Mouse (Mus musculus) intestine, postnatal 0 days (tissue): ENCODE results near the gene 9530053A07Rik. TPM values are rescaled to one million over a fixed set of nuclear protein-coding genes. Genes with fewer than 3 reads are reported as not detected.
A peak's percentile ranks its signal among the peaks of the same experiment; 100 is the strongest.
"Not testable (repeated sequence)": the region's sequence is repeated elsewhere in the genome, so short reads cannot be mapped to it uniquely, and the experiment has no call there.

Source experiments
- ATAC-seq: fragments of 200-750 bp; cut with Nextera tagmentation; 2 replicates; pipeline ENCODE4 v1.8.0; 2017; ENCODE audit warnings: mild to moderate bottlenecking, moderate TSS enrichment, moderate library complexity
- H3K27ac ChIP-seq: fragments of 300-500 bp; sonication (generic); 2 replicates; pipeline ENCODE4 v1.5.1; 2014; ENCODE audit warnings: mild to moderate bottlenecking, low read depth, low read length, moderate library complexity
- H3K27me3 ChIP-seq: fragments of 300-500 bp; sonication (generic); replicated peaks from 2 replicates; pipeline ENCODE4 v1.6.1; 2014; ENCODE audit warnings: low read length, mixed read lengths; ENCODE audit not compliant: control insufficient read depth, insufficient read depth
- H3K36me3 ChIP-seq: fragments of 300-500 bp; sonication (generic); 2 replicates; pipeline ENCODE4 v1.6.1; 2014; ENCODE audit warnings: mild to moderate bottlenecking, moderate library complexity; ENCODE audit not compliant: control insufficient read depth, insufficient read depth
- H3K4me1 ChIP-seq: fragments of 300-500 bp; sonication (generic); replicated peaks from 2 replicates; pipeline ENCODE4 v1.6.1; 2014; ENCODE audit warnings: antibody characterized with exemption, low read length, mixed read lengths; ENCODE audit not compliant: control insufficient read depth, insufficient read depth
- H3K4me2 ChIP-seq: fragments of 300-500 bp; sonication (generic); replicated peaks from 2 replicates; pipeline ENCODE4 v1.6.1; 2014; ENCODE audit warnings: low read depth, mild to moderate bottlenecking, moderate library complexity
- H3K4me3 ChIP-seq: fragments of 300-500 bp; sonication (generic); 2 replicates; pipeline ENCODE4 v1.5.1; 2014; ENCODE audit warnings: low read depth, low read length
- H3K9ac ChIP-seq: fragments of 300-500 bp; sonication (generic); 2 replicates; pipeline ENCODE4 v1.6.1; 2014; ENCODE audit warnings: mild to moderate bottlenecking, low read depth, low read length
- H3K9me3 ChIP-seq: fragments of 300-500 bp; sonication (generic); 2 replicates; pipeline ENCODE4 v1.6.1; 2016; ENCODE audit warnings: mixed run types; ENCODE audit not compliant: control insufficient read depth
- CTCF ChIP-seq: sonication (generic); IDR thresholded peaks from 2 replicates; pipeline ENCODE4 v1.5.1; 2016; ENCODE audit warnings: low read depth, mild to moderate bottlenecking, control low read depth, antibody characterized with exemption, moderate library complexity
- WGBS: fragments of 180-500 bp; shearing (Covaris S2); extraction: QIAGEN DNeasy Blood & Tissue Kit; methylation state at CpG from one replicate; pipeline ENCODE4 v1.1.7; 2014; 5-methylcytosine and 5-hydroxymethylcytosine counted together
- polyA plus RNA-seq: library from polyadenylated mRNA; unstranded; fragments of >200 nt; fragmentation: Nextera tagmentation; extraction: Ambion mirVana; gene quantifications from 2 replicates; pipeline ENCODE4 v1.2.1, GENCODE M21; 2015

Gene 9530053A07Rik
- 2.3 and 2.4 TPM in 2 replicates for polyA plus RNA-seq

GRCm38 (mm10) chr7:28129166-28129565 is at the start of gene 9530053A07Rik:
TSS of gene 9530053A07Rik (plus strand) at chr7:28129466.
- no peak within 1 kb of the TSS for H3K27ac ChIP-seq
- H3K9ac ChIP-seq, result no peak within 1 kb of the TSS
- 81% methylated on average over 5 of the region's 5 CpGs for WGBS
- ATAC-seq, result no peak
- no peaks in the 10 kb centered on the region for H3K4me1 ChIP-seq
- no peaks in the 10 kb centered on the region for H3K9me3 ChIP-seq
- TF ChIP-seq CTCF, result no peak
- no peak within 1 kb of the TSS for H3K4me2 ChIP-seq
- no peaks in the 10 kb centered on the region for H3K27me3 ChIP-seq
- no peaks in the 10 kb centered on the region for H3K36me3 ChIP-seq
- H3K4me3 ChIP-seq, result no peak within 1 kb of the TSS

DNA sequence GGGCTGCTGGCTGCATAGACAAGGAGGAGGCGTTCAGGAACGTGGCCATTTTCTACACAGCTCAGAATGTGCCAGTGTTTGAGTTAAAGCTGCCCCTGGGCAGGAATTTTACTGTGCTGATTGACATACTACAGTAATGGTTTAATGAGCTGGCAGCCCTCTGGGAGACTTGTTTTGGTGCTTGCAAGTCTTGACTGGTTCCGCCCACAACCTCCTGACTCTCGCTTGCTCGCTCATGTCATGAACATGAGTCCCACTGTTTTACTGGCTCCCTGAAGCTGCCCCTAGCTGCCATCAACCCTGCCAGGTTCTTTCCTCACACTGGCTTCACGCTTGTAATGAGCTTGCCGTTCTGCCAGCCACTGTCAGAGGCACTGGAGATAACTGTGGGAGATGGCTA is 45.1 kb upstream of the 9530053A07Rik start:
- 84% methylated on average over 7 of the region's 7 CpGs for WGBS
- ATAC-seq, result no peak

GRCm38 (mm10) chr7:28086236-28086635 is 43.0 kb upstream of the 9530053A07Rik start:
- 82% methylated on average over 16 of the region's 16 CpGs for WGBS
- no peak for TF ChIP-seq CTCF
- no peak overlapping the region for H3K4me3 ChIP-seq
- ATAC-seq, result no peak
- no peaks in the 10 kb centered on the region for H3K9me3 ChIP-seq
- no peak overlapping the region for H3K4me2 ChIP-seq
- no peak overlapping the region for H3K27ac ChIP-seq
- H3K9ac ChIP-seq, result no peak overlapping the region
- H3K36me3 ChIP-seq, result no peaks in the 10 kb centered on the region
- no peaks in the 10 kb centered on the region for H3K27me3 ChIP-seq
- no peaks in the 10 kb centered on the region for H3K4me1 ChIP-seq

More for the DNA sequence above, 45.1 kb upstream of the 9530053A07Rik start:
- no peak overlapping the region for H3K4me2 ChIP-seq
- TF ChIP-seq CTCF, result no peak
- H3K9ac ChIP-seq, result no peak overlapping the region
- no peaks in the 10 kb centered on the region for H3K36me3 ChIP-seq
- H3K4me3 ChIP-seq, result no peak overlapping the region
- H3K9me3 ChIP-seq, result no peaks in the 10 kb centered on the region
- no peaks in the 10 kb centered on the region for H3K4me1 ChIP-seq
- H3K27me3 ChIP-seq, result no peaks in the 10 kb centered on the region
- no peak overlapping the region for H3K27ac ChIP-seq

DNA sequence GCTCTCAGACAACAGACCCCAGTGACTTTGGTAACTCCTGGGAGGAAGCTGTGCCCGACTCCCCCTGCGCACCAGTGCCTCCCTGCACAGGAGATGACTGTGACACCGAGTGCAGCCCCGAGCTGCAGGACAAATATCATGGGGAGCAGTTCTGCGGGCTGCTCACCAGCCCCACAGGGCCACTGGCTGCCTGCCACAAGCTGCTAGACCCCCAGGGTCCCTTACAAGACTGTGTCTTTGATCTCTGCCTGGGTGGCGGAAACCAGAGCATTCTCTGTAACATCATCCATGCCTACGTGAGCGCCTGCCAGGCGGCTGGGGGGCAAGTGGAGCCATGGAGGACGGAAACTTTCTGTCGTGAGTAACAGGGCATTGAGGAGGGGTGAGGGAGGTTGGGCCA is 35.7 kb upstream of the 9530053A07Rik start:
- no peak overlapping the region for H3K9ac ChIP-seq
- H3K36me3 ChIP-seq, result no peaks in the 10 kb centered on the region
- no peaks in the 10 kb centered on the region for H3K9me3 ChIP-seq
- H3K27me3 ChIP-seq, result no peaks in the 10 kb centered on the region
- no peak for ATAC-seq
- WGBS, result 57% methylated on average over 11 of the region's 11 CpGs
- no peaks in the 10 kb centered on the region for H3K4me1 ChIP-seq
- no peak overlapping the region for H3K4me2 ChIP-seq
- TF ChIP-seq CTCF, result no peak
- H3K27ac ChIP-seq, result no peak overlapping the region
- no peak overlapping the region for H3K4me3 ChIP-seq

GRCm38 (mm10) chr7:28099101-28099500 is 30.2 kb upstream of the 9530053A07Rik start:
- WGBS, result 94% methylated on average over 16 of the region's 16 CpGs
- Histone ChIP-seq H3K9ac (no peak overlapping the region), H3K27ac (no peak overlapping the region)

DNA sequence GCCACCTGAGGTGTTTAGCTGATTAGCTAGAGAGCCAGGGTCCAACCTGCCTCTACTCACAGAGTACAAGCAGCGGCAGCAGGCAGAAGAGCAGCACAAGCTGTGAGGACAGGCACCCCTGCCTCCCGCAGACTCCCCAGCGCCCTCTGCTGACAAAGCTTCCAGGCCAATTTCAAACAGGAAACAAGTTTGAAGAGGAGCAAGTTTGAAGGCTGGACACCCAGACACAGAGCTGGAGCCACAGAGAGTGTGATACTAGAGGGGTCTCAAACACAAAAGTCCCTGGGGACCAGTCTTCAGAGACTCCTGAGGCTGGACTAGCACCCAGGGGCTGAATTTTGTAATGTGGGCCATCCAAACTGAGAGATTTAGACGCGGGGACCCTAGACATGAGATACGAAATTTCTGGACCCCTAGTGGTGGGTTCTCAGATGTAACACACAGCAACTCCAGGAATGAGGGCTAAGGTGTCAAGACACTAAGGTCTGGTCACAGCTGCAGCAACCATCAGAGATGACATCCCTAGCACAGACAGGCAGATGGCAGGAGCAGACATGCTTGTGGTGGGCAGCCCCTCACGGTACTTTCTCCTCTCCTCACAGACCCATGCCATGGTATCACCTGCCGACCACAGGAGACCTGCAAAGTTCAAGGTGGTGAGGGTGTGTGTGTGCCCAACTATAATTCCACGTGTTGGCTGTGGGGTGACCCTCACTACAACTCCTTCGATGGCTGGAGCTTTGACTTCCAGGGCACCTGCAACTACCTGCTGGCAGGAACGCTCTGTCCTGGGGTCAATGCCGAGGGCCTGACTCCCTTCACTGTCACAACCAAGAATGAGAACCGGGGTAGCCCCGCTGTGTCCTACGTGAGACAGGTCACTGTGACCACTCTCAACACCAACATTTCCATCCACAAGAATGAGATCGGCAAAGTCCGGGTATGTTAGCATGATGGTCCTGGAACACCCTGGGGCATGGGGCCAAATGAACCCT is 28.4 kb upstream of the 9530053A07Rik start:
- no peaks in the 10 kb centered on the region for H3K9me3 ChIP-seq
- H3K27ac ChIP-seq, result no peak overlapping the region
- H3K4me1 ChIP-seq, result no peaks in the 10 kb centered on the region
- H3K4me2 ChIP-seq, result no peak overlapping the region
- H3K4me3 ChIP-seq, result no peak overlapping the region
- WGBS, result 69% methylated on average over 17 of the region's 17 CpGs
- no peaks in the 10 kb centered on the region for H3K27me3 ChIP-seq
- H3K9ac ChIP-seq, result no peak overlapping the region
- H3K36me3 ChIP-seq, result no peaks in the 10 kb centered on the region
- ATAC-seq, result 0 out of 2 replicates have a peak, but pooled peaks have one; percentile 32
- TF ChIP-seq CTCF, result peak; percentile 77

More at GRCm38 (mm10) chr7:28099101-28099500, 30.2 kb upstream of the 9530053A07Rik start:
- H3K4me3 ChIP-seq, result no peak overlapping the region
- no peaks in the 10 kb centered on the region for H3K9me3 ChIP-seq
- H3K4me1 ChIP-seq, result no peaks in the 10 kb centered on the region
- TF ChIP-seq CTCF, result no peak
- H3K36me3 ChIP-seq, result no peaks in the 10 kb centered on the region
- ATAC-seq, result no peak
- no peak overlapping the region for H3K4me2 ChIP-seq
- H3K27me3 ChIP-seq, result no peaks in the 10 kb centered on the region

DNA sequence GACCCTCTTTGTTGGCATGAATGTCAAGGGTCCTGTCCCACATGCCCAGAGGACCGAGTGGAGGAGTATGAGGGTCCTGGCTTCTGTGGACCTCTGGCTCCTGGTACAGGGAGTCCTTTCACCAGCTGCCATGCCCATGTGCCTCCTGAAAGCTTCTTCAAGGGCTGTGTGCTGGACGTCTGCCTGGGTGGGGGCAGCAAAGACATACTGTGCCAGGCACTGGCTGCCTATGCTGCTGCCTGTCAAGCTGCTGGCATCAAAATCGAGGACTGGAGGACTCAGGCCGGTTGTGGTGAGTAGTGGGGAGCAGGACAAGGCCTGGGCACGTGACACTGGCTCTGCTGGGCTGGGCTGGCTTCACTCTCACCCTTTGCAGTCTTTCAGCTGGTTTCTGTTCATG is 26.3 kb upstream of the 9530053A07Rik start:
- H3K9ac ChIP-seq, H3K4me2 ChIP-seq, H3K27ac ChIP-seq, H3K4me1 ChIP-seq, H3K9me3 ChIP-seq, H3K36me3 ChIP-seq, ATAC-seq, H3K4me3 ChIP-seq, H3K27me3 ChIP-seq: not testable (repeated sequence)
- 70% methylated on average over 4 of the region's 5 CpGs for WGBS
